Mouse (Mus musculus) heart, postnatal 0 days (tissue): ENCODE measurements at regions not wholly inside any gene's neighbourhood (a gene's known extent, or its start where the extent isn't known, plus 50 kb on each side); places are given as distances from the start of the nearest gene placed in this dataset.

Source experiments
- ATAC-seq: fragments of 200-750 bp; cut with Nextera tagmentation; 2 replicates; pipeline ENCODE4 v1.8.0; 2017; ENCODE audit warnings: low read depth, moderate number of reproducible peaks, moderate library complexity; ENCODE audit not compliant: insufficient read depth
- DNase-seq: peaks from one replicate; pipeline ENCODE4 v3.0.0-alpha.2; 2016; ENCODE audit warnings: low spot score
- H3K27ac ChIP-seq: fragments of 300-500 bp; sonication (generic); 2 replicates; pipeline ENCODE4 v1.5.1; 2014; ENCODE audit warnings: low read depth, mild to moderate bottlenecking
- H3K27me3 ChIP-seq: fragments of 300-500 bp; sonication (generic); 2 replicates; pipeline ENCODE4 v1.6.1; 2014; ENCODE audit warnings: low read length, mixed read lengths; ENCODE audit not compliant: control insufficient read depth, insufficient read depth
- H3K36me3 ChIP-seq: fragments of 300-500 bp; sonication (generic); replicated peaks from 2 replicates; pipeline ENCODE4 v1.6.1; 2014; ENCODE audit warnings: low read length, mixed read lengths; ENCODE audit not compliant: control insufficient read depth, insufficient read depth
- H3K4me1 ChIP-seq: fragments of 300-500 bp; sonication (generic); 2 replicates; pipeline ENCODE4 v1.6.1; 2014; ENCODE audit warnings: antibody characterized with exemption; ENCODE audit not compliant: control insufficient read depth, insufficient read depth
- H3K4me2 ChIP-seq: fragments of 300-500 bp; sonication (generic); 2 replicates; pipeline ENCODE4 v1.6.1; 2014; ENCODE audit warnings: low read depth, mild to moderate bottlenecking, low read length, moderate library complexity
- H3K4me3 ChIP-seq: fragments of 300-500 bp; sonication (generic); 2 replicates; pipeline ENCODE4 v1.5.1; 2014; ENCODE audit warnings: low read depth, low read length
- H3K9ac ChIP-seq: fragments of 300-500 bp; sonication (generic); replicated peaks from 2 replicates; pipeline ENCODE4 v1.6.1; 2014; ENCODE audit warnings: low read depth, low read length, mixed read lengths
- H3K9me3 ChIP-seq: fragments of 300-500 bp; sonication (generic); replicated peaks from 2 replicates; pipeline ENCODE4 v1.6.1; 2016; ENCODE audit warnings: low read length; ENCODE audit not compliant: control insufficient read depth
- CTCF ChIP-seq: IDR thresholded peaks from 2 replicates; pipeline ENCODE4 v1.5.1; 2016; ENCODE audit warnings: antibody characterized with exemption, control low read depth, low read depth
- EP300 ChIP-seq: IDR thresholded peaks from 2 replicates; pipeline ENCODE4 v1.6.1; 2016; ENCODE audit warnings: antibody characterized with exemption, low read depth
- WGBS: fragments of 180-500 bp; shearing (Covaris S2); extraction: QIAGEN DNeasy Blood & Tissue Kit; methylation state at CpG from one replicate; pipeline ENCODE4 v1.1.7; 2014; 5-methylcytosine and 5-hydroxymethylcytosine counted together

- H3K4me1 ChIP-seq = no peaks in the 10 kb centered on the region
- H3K4me2 ChIP-seq = no peak overlapping the region
- DNase-seq (no peak), ATAC-seq (no peak)
- H3K27ac ChIP-seq = no peak overlapping the region
- H3K36me3 ChIP-seq = no peaks in the 10 kb centered on the region
- H3K27me3 ChIP-seq = no peaks in the 10 kb centered on the region
- no peak overlapping the region for H3K9ac ChIP-seq
- TF ChIP-seq CTCF (no peak), EP300 (no peak)
- WGBS = 85% methylated on average over 7 of the region's 7 CpGs
- no peaks in the 10 kb centered on the region for H3K9me3 ChIP-seq
- no peak overlapping the region for H3K4me3 ChIP-seq
Measured at GRCm38 (mm10) chr9:116466336-116466735, 291.2 kb upstream of the Tgfbr2 start.

- TF ChIP-seq CTCF = no peak
- TF ChIP-seq EP300 = no peak
- Histone ChIP-seq H3K4me1 (no peaks in the 10 kb centered on the region), H3K9me3 (no peaks in the 10 kb centered on the region), H3K27me3 (no peaks in the 10 kb centered on the region), H3K36me3 (no peaks in the 10 kb centered on the region), H3K4me2 (no peak overlapping the region), H3K27ac (no peak overlapping the region), H3K4me3 (no peak overlapping the region), H3K9ac (no peak overlapping the region)
- no peak for ATAC-seq
- WGBS = 47% methylated on average over 2 of the region's 2 CpGs
- no peak for DNase-seq
Measured at GRCm38 (mm10) chr9:116464626-116465025, 289.5 kb upstream of the Tgfbr2 start.

- Histone ChIP-seq H3K9me3 (no peaks in the 10 kb centered on the region), H3K36me3 (no peaks in the 10 kb centered on the region), H3K4me2 (no peak overlapping the region), H3K27me3 (no peaks in the 10 kb centered on the region), H3K4me3 (no peak overlapping the region), H3K9ac (no peak overlapping the region), H3K4me1 (no peaks in the 10 kb centered on the region), H3K27ac (no peak overlapping the region)
- DNase-seq = no peak
- no peak for TF ChIP-seq CTCF
- no peak for TF ChIP-seq EP300
- WGBS = 84% methylated on average over 2 of the region's 2 CpGs
- no peak for ATAC-seq
Measured at GRCm38 (mm10) chr9:116462232-116462631, 287.1 kb upstream of the Tgfbr2 start.

- no peak for DNase-seq
- ATAC-seq = no peak
Measured at GRCm38 (mm10) chr9:116460022-116460421, 284.9 kb upstream of the Tgfbr2 start.

GRCm38 (mm10) chr9:116452050-116452449 lies 276.9 kb upstream of the Tgfbr2 start:
- Histone ChIP-seq H3K4me2 (no peak overlapping the region), H3K36me3 (no peaks in the 10 kb centered on the region), H3K4me3 (no peak overlapping the region), H3K4me1 (no peaks in the 10 kb centered on the region), H3K9ac (no peak overlapping the region), H3K27ac (no peak overlapping the region), H3K27me3 (no peaks in the 10 kb centered on the region), H3K9me3 (no peaks in the 10 kb centered on the region)
- 89% methylated on average over 4 of the region's 4 CpGs for WGBS
- DNase-seq (no peak), ATAC-seq (no peak)
- no peak for TF ChIP-seq EP300
- TF ChIP-seq CTCF = no peak

More at GRCm38 (mm10) chr9:116460022-116460421, 284.9 kb upstream of the Tgfbr2 start:
- Histone ChIP-seq H3K9ac (no peak overlapping the region), H3K4me3 (no peak overlapping the region), H3K27me3 (no peaks in the 10 kb centered on the region), H3K4me2 (no peak overlapping the region), H3K27ac (no peak overlapping the region), H3K36me3 (no peaks in the 10 kb centered on the region), H3K4me1 (no peaks in the 10 kb centered on the region), H3K9me3 (no peaks in the 10 kb centered on the region)
- 81% methylated on average over 2 of the region's 2 CpGs for WGBS
- TF ChIP-seq CTCF (no peak), EP300 (no peak)

GRCm38 (mm10) chr9:116450829-116451228 lies 275.7 kb upstream of the Tgfbr2 start:
- Histone ChIP-seq H3K36me3 (no peaks in the 10 kb centered on the region), H3K9me3 (no peaks in the 10 kb centered on the region), H3K27me3 (no peaks in the 10 kb centered on the region), H3K9ac (no peak overlapping the region), H3K4me1 (no peaks in the 10 kb centered on the region), H3K27ac (no peak overlapping the region), H3K4me2 (no peak overlapping the region), H3K4me3 (no peak overlapping the region)
- ATAC-seq = no peak
- WGBS = 86% methylated on average over 4 of the region's 4 CpGs
- no peak for DNase-seq
- no peak for TF ChIP-seq CTCF
- no peak for TF ChIP-seq EP300
